25 mouse cellular contexts compared by ENCODE assay signal in genomic region chr6:34906125-34906524, GRCm38 (mm10). TPM values are rescaled to one million over a fixed set of nuclear protein-coding genes. Genes with fewer than 3 reads are reported as not detected.
A peak's percentile ranks its signal among the peaks of the same experiment; 100 is the strongest.
DNase-seq lines count a peak whose midpoint lies in the region; ATAC-seq and TF ChIP-seq lines count a peak whose summit lies in the region.
"Had no signal": no experiment of that assay in that cellular context is flagged by ENCODE, and none has a peak within 500 bp of the region (broad histone marks: within the 10 kb centered on the region; RNA-seq: fewer than 3 reads in every experiment).

No protein-coding gene starts in this region.

- 0 out of 2 replicates have a peak, but pooled peaks have one; percentile 15 for TF ChIP-seq CTCF in heart, adult 2 months (IDR thresholded peaks at IDR 0.05)
- TF ChIP-seq CTCF in layer of hippocampus, adult 2 months (conservative IDR thresholded peaks at IDR 0.05), result peak; percentile 50

- no peak overlapping the region for H3K27ac ChIP-seq in heart, adult 2 months
- H3K27ac ChIP-seq in layer of hippocampus, adult 2 months, result peak overlapping the region; percentile 81
- H3K27ac ChIP-seq in liver, embryonic 13.5 days, result peak overlapping the region; percentile 99
- H3K27ac ChIP-seq: forebrain, embryonic 12.5 days; hindbrain, embryonic 14.5 days; intestine, embryonic 15.5 days; limb, embryonic 12.5 days; midbrain, embryonic 13.5 days had no signal

- no peak for TF ChIP-seq EP300 in heart, adult 2 months (IDR thresholded peaks at IDR 0.05; ENCODE audit: insufficient read depth, low read depth, low read length)

- no peaks in the 10 kb centered on the region for H3K9me3 ChIP-seq in liver, embryonic 13.5 days (replicated peaks)
- H3K9me3 ChIP-seq: forebrain, embryonic 12.5 days; heart, embryonic 10.5 days; intestine, embryonic 15.5 days; limb, embryonic 12.5 days; lung, embryonic 15.5 days; midbrain, embryonic 13.5 days had no signal

- H3K4me1 ChIP-seq in heart, adult 2 months (ENCODE audit: control insufficient read depth, insufficient read depth, low read length), result peaks cover 8% of the 10 kb centered on the region
- H3K4me1 ChIP-seq in liver, embryonic 13.5 days (replicated peaks), result peaks cover 85% of the 10 kb centered on the region

- TF ChIP-seq POLR2A in heart, adult 2 months (IDR thresholded peaks at IDR 0.05; ENCODE audit: insufficient read depth, low read depth, low read length), result no peak

- H3K4me3 ChIP-seq in heart, adult 2 months, result no peak overlapping the region
- no peak overlapping the region for H3K4me3 ChIP-seq in layer of hippocampus, adult 2 months
- H3K4me3 ChIP-seq in liver, embryonic 13.5 days (replicated peaks), result no peak overlapping the region; the same call in 1 of the 2 replicates
- H3K4me3 ChIP-seq: forebrain, embryonic 12.5 days; heart, embryonic 10.5 days; intestine, embryonic 15.5 days; limb, embryonic 12.5 days; lung, embryonic 15.5 days; midbrain, embryonic 13.5 days had no signal

- WGBS in heart, adult 2 months, result 74% methylated on average over 2 of the region's 2 CpGs
- 73% methylated on average over 2 of the region's 2 CpGs for WGBS in liver, embryonic 13.5 days (ENCODE audit: insufficient replicate concordance)

- H3K79me2 ChIP-seq in heart, adult 2 months (replicated peaks; ENCODE audit: control insufficient read depth, insufficient read depth, low read length), result no peaks in the 10 kb centered on the region

- H3K4me2 ChIP-seq in liver, embryonic 13.5 days, result peak overlapping the region; percentile 83
- H3K4me2 ChIP-seq: forebrain, embryonic 12.5 days; hindbrain, embryonic 14.5 days; intestine, embryonic 15.5 days; limb, embryonic 12.5 days; lung, embryonic 15.5 days; midbrain, embryonic 13.5 days had no signal

- no peaks in the 10 kb centered on the region; the same call in 1 of the 2 replicates for H3K36me3 ChIP-seq in heart, adult 2 months (ENCODE audit: control insufficient read depth, insufficient read depth, low read length)
- peaks cover 77% of the 10 kb centered on the region for H3K36me3 ChIP-seq in liver, embryonic 13.5 days

- ATAC-seq in liver, embryonic 13.5 days (ENCODE audit: low read depth), result no peak
- no peak for ATAC-seq in monocyte, adult 5-6 weeks (replicated peaks; ENCODE audit: insufficient number of reproducible peaks, low FRiP score, low TSS enrichment, poor library complexity, severe bottlenecking)
- ATAC-seq: intestine, embryonic 15.5 days; midbrain, embryonic 13.5 days had no signal

- H3K9ac ChIP-seq in heart, adult 2 months (ENCODE audit: low read depth, low read length), result no peak overlapping the region
- peak overlapping the region; percentile 60 for H3K9ac ChIP-seq in liver, embryonic 13.5 days
- H3K9ac ChIP-seq: forebrain, embryonic 12.5 days; hindbrain, embryonic 14.5 days; intestine, embryonic 15.5 days; limb, embryonic 12.5 days; lung, embryonic 15.5 days; midbrain, embryonic 13.5 days had no signal

- no peaks in the 10 kb centered on the region for H3K27me3 ChIP-seq in heart, adult 2 months (ENCODE audit: control insufficient read depth, insufficient read depth, low read length)
- H3K27me3 ChIP-seq in liver, embryonic 13.5 days, result no peaks in the 10 kb centered on the region
- H3K27me3 ChIP-seq: CH12.LX; forebrain, embryonic 12.5 days; intestine, embryonic 15.5 days; limb, embryonic 12.5 days; lung, embryonic 15.5 days; midbrain, embryonic 13.5 days had no signal

- intact Hi-C loops in heart, adult 2 months (cut with DNase I), result loop anchor here (2.0 kb wide), 1 partner anchor 27 kb away; the partner anchor contains the start of gene Cyren

- DNase-seq in heart, adult 2 months, result no peak
- DNase-seq in heart, postnatal 4 days, result no peak
- no peak for DNase-seq in layer of hippocampus, adult 2 months (ENCODE audit: low spot score in 2 of 2)
- DNase-seq in layer of hippocampus, adult 18-20 months (ENCODE audit: low spot score in 2 of 2), result no peak
- peak; percentile 19 for DNase-seq in 3T3-L1 (ENCODE audit: low read depth, low spot score)
- no peak for DNase-seq in liver, embryonic 13.5 days
- no peak for DNase-seq in frontal cortex, adult 2 months (ENCODE audit: extremely low spot score in 1 of 2, low spot score in 1 of 2)
- DNase-seq: cerebellum, adult 8-10 months; heart, postnatal 14 days; retina, postnatal 1 day; right cerebral cortex, postnatal 4 days had no signal

RNA-seq across cellular contexts. Expression of gene Wdr91, which starts 4.6 kb away (rescaled TPM):
- total RNA-seq in heart, adult 2 months (2021), result 10 to 100 TPM; 12.7 to 13.4 TPM
- polyA plus RNA-seq in heart, adult 2 months (2012; rRNA removed), result 8.1 and 13.3 TPM in 2 replicates
- total RNA-seq in heart, postnatal 4 days (2021), result 10 to 100 TPM; 19.1 to 22.7 TPM
- total RNA-seq in layer of hippocampus, adult 2 months (2021), result 10 to 100 TPM; 34.9 to 37.9 TPM
- total RNA-seq in layer of hippocampus, adult 18-20 months (2021), result 10 to 100 TPM; 34.5 to 35.2 TPM
- polyA plus RNA-seq in liver, embryonic 13.5 days (2015; fragmentation: Nextera tagmentation; extraction: Ambion mirVana), result 12.3 and 13.8 TPM in 2 replicates
- 22.8 and 26.7 TPM in 2 replicates for polyA plus RNA-seq in frontal cortex, adult 2 months (2012; rRNA removed)
- 14.8 to 23.2 TPM (median 20.6 TPM) in 3 replicates for total RNA-seq in monocyte, adult 5-6 weeks (2017)

RNA-seq across cellular contexts. Expression of gene Stra8, which starts 13.8 kb away (rescaled TPM):
- not detected for total RNA-seq in heart, adult 2 months (2021)
- not detected in 2 replicates for polyA plus RNA-seq in heart, adult 2 months (2012; rRNA removed)
- total RNA-seq in heart, postnatal 4 days (2021), result not detected
- total RNA-seq in layer of hippocampus, adult 2 months (2021), result not detected
- total RNA-seq in layer of hippocampus, adult 18-20 months (2021), result not detected
- not detected in 2 replicates for polyA plus RNA-seq in liver, embryonic 13.5 days (2015; fragmentation: Nextera tagmentation; extraction: Ambion mirVana)
- polyA plus RNA-seq in frontal cortex, adult 2 months (2012; rRNA removed), result not detected in 2 replicates
- not detected in 3 replicates for total RNA-seq in monocyte, adult 5-6 weeks (2017)
- total RNA-seq: adrenal gland, postnatal 36 days; gastrocnemius, postnatal 4 days; heart, postnatal 14 days; layer of hippocampus, postnatal 10 days; megakaryocyte, adult 5-6 weeks had no signal
- polyA plus RNA-seq: forebrain, embryonic 12.5 days; heart, embryonic 10.5 days; hindbrain, embryonic 14.5 days; intestine, embryonic 15.5 days; limb, embryonic 12.5 days; lung, embryonic 15.5 days; midbrain, embryonic 13.5 days; stomach, embryonic 16.5 days had no signal

RNA-seq across cellular contexts. Expression of gene Cyren, which starts 28.3 kb away (rescaled TPM):
- total RNA-seq in heart, adult 2 months (2021), result 1 to 10 TPM; 3.5 to 5.5 TPM
- polyA plus RNA-seq in heart, adult 2 months (2012; rRNA removed), result 5.8 and 6.2 TPM in 2 replicates
- 1 to 10 TPM; 5.5 to 6.7 TPM for total RNA-seq in heart, postnatal 4 days (2021)
- total RNA-seq in layer of hippocampus, adult 2 months (2021), result 1 to 10 TPM; 5.5 to 5.9 TPM
- total RNA-seq in layer of hippocampus, adult 18-20 months (2021), result 1 to 10 TPM; 4.5 to 4.8 TPM
- 10.5 and 10.6 TPM in 2 replicates for polyA plus RNA-seq in liver, embryonic 13.5 days (2015; fragmentation: Nextera tagmentation; extraction: Ambion mirVana)
- polyA plus RNA-seq in frontal cortex, adult 2 months (2012; rRNA removed), result 5.8 and 6.5 TPM in 2 replicates
- 6.1 to 7.3 TPM (median 6.3 TPM) in 3 replicates for total RNA-seq in monocyte, adult 5-6 weeks (2017)

RNA-seq across cellular contexts. Expression of gene Tmem140, which starts 43.2 kb away (rescaled TPM):
- total RNA-seq in heart, adult 2 months (2021), result 10 to 100 TPM; 22.9 TPM
- polyA plus RNA-seq in heart, adult 2 months (2012; rRNA removed), result 18.2 and 23.5 TPM in 2 replicates
- total RNA-seq in heart, postnatal 4 days (2021), result 10 to 100 TPM in 1 of 2 experiments, 1 to 10 TPM in 1; 4.6 to 10.6 TPM
- total RNA-seq in layer of hippocampus, adult 2 months (2021), result 1 to 10 TPM; 2.3 to 2.9 TPM
- 1 to 10 TPM; 1.6 to 2.7 TPM for total RNA-seq in layer of hippocampus, adult 18-20 months (2021)
- 2.4 and 2.7 TPM in 2 replicates for polyA plus RNA-seq in liver, embryonic 13.5 days (2015; fragmentation: Nextera tagmentation; extraction: Ambion mirVana)
- 1.9 and 2.1 TPM in 2 replicates for polyA plus RNA-seq in frontal cortex, adult 2 months (2012; rRNA removed)
- 8.0 to 21.4 TPM (median 8.5 TPM) in 3 replicates for total RNA-seq in monocyte, adult 5-6 weeks (2017)
